Mouse (Mus musculus) MN1 (cell line): ENCODE results near the gene Col4a1.

Source experiments
- DNase-seq: peaks from one replicate; pipeline ENCODE4 v3.0.0-alpha.2; 2016; ENCODE audit warnings: low spot score

Gene Col4a1

GRCm38 (mm10) chr8:11312349-11313175 lies at the start of gene Col4a1, which contains the start of gene Col4a2:
TSS of gene Col4a1 (minus strand) at chr8:11312826.
TSS of gene Col4a2 (plus strand) at chr8:11312805.
- peak; percentile 49 for DNase-seq

- no peak for DNase-seq
Observed at GRCm38 (mm10) chr8:11361546-11362277, 49.1 kb upstream of the Col4a1 start.

- no peak for DNase-seq
Observed at GRCm38 (mm10) chr8:11359846-11360245, 47.2 kb upstream of the Col4a1 start.

- DNase-seq = no peak
Observed at GRCm38 (mm10) chr8:11357921-11358436, 45.4 kb upstream of the Col4a1 start.

GRCm38 (mm10) chr8:11356776-11357175 lies 44.1 kb upstream of the Col4a1 start:
- no peak for DNase-seq

- DNase-seq = no peak
Observed at GRCm38 (mm10) chr8:11355900-11356299, 43.3 kb upstream of the Col4a1 start.

- no peak for DNase-seq
Observed at GRCm38 (mm10) chr8:11354800-11355451, 42.3 kb upstream of the Col4a1 start.

GRCm38 (mm10) chr8:11352514-11352913 lies 39.9 kb upstream of the Col4a1 start:
- no peak for DNase-seq

GRCm38 (mm10) chr8:11351355-11351754 lies 38.7 kb upstream of the Col4a1 start:
- no peak for DNase-seq

- no peak for DNase-seq
Observed at GRCm38 (mm10) chr8:11348622-11349021, 36.0 kb upstream of the Col4a1 start.

GRCm38 (mm10) chr8:11347699-11348098 lies 35.1 kb upstream of the Col4a1 start:
- no peak for DNase-seq

- DNase-seq = no peak
Observed at GRCm38 (mm10) chr8:11346225-11346624, 33.6 kb upstream of the Col4a1 start.

GRCm38 (mm10) chr8:11344459-11344858 lies 31.8 kb upstream of the Col4a1 start:
- no peak for DNase-seq

GRCm38 (mm10) chr8:11341111-11341566 lies 28.5 kb upstream of the Col4a1 start:
- no peak for DNase-seq

GRCm38 (mm10) chr8:11340310-11341110 lies 27.9 kb upstream of the Col4a1 start:
- no peak for DNase-seq

GRCm38 (mm10) chr8:11338507-11338906 lies 25.9 kb upstream of the Col4a1 start:
- no peak for DNase-seq

- DNase-seq = no peak
Observed at GRCm38 (mm10) chr8:11337642-11338041, 25.0 kb upstream of the Col4a1 start.

- DNase-seq = no peak
Observed at GRCm38 (mm10) chr8:11336346-11336745, 23.7 kb upstream of the Col4a1 start.

GRCm38 (mm10) chr8:11335238-11335637 lies 22.6 kb upstream of the Col4a1 start:
- DNase-seq = no peak

GRCm38 (mm10) chr8:11334493-11334892 lies 21.9 kb upstream of the Col4a1 start:
- no peak for DNase-seq

- no peak for DNase-seq
Observed at GRCm38 (mm10) chr8:11333746-11334145, 21.1 kb upstream of the Col4a1 start.
